Mouse (Mus musculus): ENCODE data around the gene Tmem184a.

DNA sequence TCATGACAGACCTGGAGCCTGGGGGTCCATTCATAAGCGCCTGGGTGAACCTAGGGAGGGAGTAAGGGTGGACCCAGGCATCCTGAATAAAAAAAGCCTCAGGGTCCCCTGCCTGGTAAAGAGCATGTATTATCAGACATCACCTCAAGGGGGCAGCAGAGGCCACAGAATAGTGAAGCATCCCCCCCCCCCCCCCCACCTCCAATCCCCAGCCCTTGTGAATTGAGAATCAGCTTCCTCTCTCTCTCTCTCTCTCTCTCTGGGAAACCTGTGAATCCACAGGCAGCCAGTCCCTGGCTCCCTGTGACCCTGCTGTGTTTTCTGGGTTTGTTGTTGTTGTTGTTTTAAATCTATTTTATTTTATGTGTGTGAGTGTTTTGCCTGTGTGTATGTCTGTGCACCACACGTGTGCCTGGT is 18.8 kb upstream of the Tmem184a start:
- TF ChIP-seq MYOG (IDR thresholded peaks at IDR 0.05; ENCODE audit: control insufficient read depth, extremely low read depth, insufficient read length) (no peak), USF1 (IDR thresholded peaks at IDR 0.05; ENCODE audit: low read depth) (no peak), CTCF (IDR thresholded peaks at IDR 0.05; ENCODE audit: control insufficient read depth, insufficient read depth, insufficient read length) (peak; percentile 14), MAX (IDR thresholded peaks at IDR 0.05) (no peak), MYOD1 (IDR thresholded peaks at IDR 0.05; ENCODE audit: control insufficient read depth, insufficient read length, low read depth) (no peak), CEBPB (IDR thresholded peaks at IDR 0.05; ENCODE audit: low read depth) (no peak)

Data from C2C12 (cell line).